Mouse (Mus musculus): ENCODE measurements at regions not wholly inside any gene's neighbourhood (a gene's known extent, or its start where the extent isn't known, plus 50 kb on each side); places are given as distances from the start of the nearest gene placed in this dataset.

DNA sequence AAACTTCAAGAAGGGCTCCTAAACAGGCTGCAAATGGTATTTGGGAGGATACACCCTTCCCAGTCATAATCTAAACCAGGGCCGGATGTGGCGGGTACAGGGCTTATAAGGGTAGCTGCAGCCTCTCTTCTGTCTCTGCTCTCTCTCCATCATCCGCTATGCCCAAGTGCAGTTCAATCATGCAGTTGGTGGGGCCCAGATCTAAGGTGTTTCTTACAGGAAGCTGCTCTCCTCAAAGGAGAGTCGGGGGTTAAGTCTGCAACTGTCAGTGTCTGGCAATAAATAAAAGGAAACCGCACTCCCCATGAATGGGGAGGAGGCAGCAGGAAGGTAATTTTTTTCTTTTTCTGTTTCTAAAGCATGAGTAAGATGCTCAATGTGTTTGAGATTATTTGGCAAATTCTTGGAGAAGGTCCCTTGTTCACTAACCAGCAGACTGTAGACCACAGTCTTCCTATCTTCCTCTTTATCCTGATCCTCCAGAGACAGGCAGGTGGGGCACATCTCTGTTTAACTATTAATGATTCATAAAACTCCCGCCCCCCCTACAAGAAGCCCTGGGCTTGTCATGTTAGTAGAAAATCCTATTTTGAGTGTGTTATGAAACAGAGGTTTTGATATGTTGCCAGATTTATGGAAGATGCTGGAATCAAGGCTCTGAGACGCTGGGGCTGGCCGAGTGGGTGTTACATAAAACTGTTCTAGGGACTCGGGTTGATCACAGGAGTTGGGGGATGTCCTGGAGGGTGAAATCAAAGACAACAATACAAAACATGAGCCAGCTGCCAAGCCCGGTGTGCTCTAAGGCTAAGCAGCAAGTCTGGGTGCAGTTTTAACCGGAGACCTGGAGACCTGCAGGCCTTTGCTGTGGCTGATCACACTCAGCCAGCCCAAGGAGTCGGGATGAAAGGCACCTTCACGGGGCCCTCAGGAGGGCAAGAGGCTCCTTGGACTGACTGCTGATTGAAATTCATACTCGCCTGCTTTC is 69.3 kb upstream of the Irf2bp2 start:
- no peak for DNase-seq (ENCODE audit: low read depth, low spot score)

DNA sequence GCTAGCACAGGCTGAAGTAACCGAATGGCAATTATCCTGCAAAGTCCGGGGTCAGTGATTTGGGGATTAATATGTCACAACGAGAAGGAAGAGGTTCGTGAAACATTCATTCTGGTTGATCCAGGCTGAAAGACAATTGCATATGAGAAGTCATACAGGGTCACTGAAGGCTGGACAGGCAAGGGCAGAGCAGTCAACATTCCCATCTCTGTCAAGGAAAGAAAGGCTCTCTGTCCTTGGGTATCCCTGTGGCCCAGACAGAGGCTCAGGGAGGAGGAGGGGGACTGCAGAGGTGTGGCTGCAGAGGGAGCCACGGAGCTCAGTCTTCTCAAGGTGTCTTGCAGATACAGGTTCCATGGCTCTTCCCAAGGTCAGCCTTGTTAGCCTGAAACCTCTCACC is 68.4 kb upstream of the Irf2bp2 start:
- no peak for DNase-seq (ENCODE audit: low read depth, low spot score)

DNA sequence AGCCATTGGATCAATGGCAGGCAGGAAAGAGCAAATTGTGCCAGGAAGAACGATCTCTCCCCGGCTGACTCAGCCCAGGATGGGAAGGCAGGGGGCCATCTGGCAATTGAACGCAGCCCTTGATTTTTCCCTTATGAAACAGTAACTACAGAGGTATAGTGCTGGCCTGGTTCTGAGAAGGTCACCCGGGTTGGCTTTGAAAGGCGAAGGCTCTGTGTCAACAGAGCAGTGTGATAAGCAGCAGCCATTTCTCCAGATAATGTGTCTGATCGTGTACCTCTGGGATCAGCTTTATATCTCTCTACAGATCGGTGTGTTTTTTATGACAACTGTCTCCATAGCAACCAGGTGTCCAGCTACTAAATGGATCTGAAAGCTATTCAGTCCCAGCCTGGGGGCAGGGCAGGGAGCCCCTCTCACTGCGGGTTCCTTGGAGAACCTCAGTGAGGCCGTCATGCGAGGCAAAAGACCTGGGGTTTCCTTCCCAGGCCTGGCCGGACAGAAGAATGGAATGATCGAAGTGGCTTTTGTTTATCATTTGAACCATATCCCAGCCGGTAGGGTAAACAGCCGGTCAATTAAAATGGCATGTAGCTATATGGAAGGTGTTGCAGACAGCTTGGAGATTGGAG is 67.8 kb upstream of the Irf2bp2 start:
- DNase-seq (ENCODE audit: low read depth, low spot score) = no peak

DNA sequence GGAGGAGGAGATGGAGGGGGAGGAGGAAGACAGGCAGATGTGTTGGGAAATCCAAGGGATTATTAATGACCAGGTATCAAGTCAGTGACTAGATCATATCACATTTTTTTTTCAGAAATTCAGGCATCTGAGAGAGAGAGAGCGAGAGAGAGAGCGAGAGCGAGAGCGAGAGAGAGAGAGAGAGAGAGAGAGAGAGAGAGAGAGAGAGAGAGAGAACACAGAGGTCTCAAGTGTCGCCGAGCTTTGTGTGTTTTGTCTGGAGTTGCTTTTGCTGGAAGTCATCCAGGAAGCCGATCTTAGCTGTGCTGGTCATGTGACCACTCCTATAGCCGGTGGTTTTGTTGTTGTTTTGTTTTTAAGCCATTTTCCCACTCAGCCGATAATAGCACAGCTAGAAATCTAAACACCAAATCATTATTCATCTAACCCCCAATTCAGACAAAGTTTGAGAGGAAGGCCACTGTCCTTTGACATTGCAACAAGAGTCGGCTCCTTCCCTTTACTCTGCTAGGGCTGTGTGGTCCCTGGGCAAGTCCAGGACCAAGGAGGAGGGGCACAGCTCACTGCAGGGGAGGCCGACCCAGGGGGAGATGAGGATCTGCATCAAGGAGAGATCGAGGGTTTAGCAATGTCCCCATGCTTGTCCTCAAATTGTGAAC is 67.0 kb upstream of the Irf2bp2 start:
- DNase-seq (ENCODE audit: low read depth, low spot score) = no peak

DNA sequence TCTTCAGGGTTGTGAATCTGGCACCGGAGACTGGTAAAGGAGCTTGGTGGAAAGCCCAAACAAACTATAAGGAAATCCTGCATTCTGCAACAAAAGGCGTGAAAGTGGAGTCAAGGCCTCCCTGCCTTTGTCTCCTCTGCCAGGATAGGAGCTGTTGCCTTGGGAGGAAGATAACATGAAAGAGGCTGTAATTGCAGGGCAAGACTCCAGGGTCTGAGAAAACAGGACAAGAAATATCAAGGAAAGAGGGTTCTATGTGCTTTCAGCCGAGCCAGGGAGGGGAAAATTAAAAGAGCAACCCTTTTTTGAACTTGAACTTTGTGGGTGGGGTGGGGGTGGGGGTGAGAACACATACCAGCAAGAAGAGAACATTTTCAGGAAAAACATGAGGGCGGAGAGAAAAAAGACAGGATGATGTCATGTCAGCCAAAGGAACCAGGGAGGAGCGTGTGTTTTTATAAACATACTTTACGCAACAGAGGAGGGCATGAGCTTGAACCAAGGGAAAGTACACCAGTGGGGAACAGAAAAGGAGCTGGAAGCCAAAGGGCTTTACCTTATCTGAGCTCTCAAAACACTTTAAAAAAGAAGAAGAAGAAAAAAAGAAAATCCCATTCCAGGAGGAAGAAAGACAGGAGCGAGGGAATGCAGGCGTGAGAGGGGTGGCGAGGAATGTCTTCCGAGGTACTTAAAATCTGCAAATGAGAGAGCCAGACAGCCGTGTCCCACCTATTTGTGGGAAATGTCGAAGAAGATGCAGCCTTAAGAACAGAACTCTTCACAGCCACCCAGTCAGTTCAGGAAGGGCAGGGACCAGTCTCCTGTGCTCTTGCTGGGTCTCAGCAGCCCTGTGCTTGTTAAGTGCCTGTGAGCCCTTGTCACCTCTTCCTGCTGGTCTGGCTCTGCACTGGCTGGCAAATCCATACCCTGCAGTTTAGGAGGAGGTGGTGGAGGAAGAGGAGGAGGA is 66.2 kb upstream of the Irf2bp2 start:
- DNase-seq (ENCODE audit: low read depth, low spot score) = no peak

DNA sequence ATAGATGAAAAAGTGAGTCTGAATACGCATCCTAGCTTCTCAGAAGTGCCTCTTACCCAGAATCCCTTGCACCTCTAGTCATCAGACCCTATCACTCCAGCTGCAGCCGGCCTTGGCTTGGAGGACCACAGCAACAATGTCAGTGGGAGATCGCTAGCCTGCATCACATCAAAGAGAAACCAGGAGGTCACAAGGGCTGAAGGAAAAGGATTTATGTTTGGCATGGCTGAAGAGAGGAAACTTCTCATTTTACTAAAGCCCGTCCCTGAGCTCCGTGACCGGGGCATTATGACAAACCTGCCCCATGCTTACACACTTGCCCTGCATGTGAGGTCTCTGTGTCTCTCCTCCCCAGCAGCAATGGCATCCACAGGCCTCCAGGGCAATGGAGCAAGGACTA is 63.8 kb upstream of the Irf2bp2 start:
- DNase-seq (ENCODE audit: low read depth, low spot score) = no peak

DNA sequence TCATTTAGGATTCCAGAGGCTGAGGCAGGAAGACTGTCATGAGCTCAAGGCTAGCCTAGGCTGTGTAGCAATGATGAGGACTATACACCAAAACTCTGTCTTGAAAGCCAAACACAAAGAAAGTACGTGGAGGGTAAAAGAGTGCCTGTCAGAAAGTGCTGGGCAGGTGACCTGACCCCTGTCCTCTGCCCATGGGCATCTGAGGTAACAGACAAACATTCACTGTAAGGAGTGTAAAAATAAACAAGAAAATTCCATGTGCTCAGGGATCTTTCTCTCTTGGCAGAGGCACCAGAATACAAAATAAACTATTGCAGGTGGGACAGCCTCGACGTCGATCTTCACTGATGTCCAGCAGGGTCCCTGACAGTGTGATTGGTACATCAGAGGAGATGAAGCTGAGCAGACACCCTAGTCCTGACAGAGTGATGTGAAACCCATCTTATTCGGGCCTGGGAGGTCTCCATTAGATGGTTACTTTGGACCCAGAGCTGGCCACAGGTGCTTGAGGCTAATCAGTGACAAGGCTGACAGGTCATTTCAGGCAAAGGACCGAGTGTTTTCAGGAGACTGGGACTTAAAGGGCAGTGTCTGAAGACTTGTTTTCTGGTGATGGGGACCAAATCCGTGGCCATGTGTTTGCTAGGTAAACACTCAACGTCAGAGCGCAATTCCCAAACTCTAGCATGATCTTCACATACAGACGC is 62.9 kb upstream of the Irf2bp2 start:
- DNase-seq (ENCODE audit: low read depth, low spot score) = no peak

DNA sequence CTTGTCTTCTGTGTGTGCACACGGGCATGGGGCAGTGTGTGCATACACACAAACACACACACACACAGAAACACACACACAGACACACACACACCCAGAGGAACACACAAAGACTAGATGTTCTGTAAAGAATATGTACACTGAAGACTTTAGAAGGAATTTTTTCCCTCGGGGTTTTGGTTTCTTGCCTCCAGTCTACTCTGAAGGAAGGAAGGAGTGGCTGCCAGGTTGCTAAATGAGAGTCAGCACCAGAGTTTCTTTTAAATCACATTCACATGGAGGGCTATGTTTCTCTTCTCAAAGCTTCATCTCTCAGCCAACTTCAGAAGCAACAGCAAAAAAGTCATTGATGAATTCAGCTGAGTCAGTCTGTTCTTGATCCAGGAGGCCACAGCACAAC is 61.8 kb upstream of the Irf2bp2 start:
- DNase-seq (ENCODE audit: low read depth, low spot score) = no peak

DNA sequence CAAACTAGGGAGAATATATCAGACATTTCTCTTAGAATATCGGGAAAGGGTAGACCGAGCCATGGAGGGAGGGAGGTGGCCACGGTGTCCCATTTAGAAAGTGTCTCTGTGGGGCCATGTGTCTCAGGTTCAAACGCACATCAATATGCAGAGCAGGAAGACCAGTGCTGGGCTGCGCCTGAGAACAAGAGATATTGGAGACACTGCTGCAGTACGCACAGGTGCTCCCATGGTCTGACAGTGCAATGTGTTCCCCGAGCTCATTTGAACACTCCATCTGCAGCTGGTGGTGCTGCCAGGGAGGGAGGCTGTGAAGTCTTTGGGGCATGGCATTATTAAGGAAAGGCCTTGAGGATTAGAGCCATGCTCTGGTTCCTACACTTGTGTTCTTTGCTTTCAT is 60.6 kb upstream of the Irf2bp2 start:
- DNase-seq (ENCODE audit: low read depth, low spot score) = no peak

DNA sequence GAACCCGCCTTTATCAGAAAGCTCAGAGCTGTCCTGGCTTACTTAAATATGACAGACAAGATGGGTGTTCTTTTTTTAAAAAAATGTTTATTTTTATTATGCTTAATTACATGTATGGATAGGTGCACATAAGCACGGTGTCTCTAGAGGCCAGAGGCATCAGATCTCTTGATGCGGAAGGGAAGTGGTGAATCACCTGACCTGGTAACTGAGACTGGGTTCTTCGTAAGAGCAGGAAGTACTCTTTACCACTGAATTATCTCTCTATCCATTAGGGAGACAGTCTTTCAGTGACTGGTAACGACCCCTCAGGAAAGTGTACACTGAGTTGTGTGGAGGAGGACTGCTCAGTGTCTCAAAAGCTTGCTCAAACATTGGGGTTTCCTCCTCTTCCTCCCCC is 58.4 kb upstream of the Irf2bp2 start:
- DNase-seq (ENCODE audit: low read depth, low spot score) = no peak

DNA sequence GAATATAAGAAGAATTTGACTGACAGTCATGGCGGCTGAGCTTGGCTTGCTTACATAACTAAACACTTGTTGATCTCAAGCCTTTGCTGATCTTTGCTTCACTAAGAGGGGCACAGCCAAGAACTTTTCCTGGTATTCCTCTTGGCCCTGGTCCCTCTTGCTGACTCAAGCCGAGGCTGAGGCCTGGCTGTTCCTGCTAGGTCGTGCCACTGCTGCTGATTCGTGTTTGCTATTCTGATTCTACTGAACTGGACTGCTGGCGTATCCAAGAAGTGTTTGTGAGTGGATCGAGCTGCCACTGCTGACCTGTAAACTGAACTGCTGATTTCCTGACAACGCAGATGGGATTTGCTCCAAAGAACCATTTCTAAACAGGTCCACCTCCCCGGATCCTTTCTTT is 57.2 kb upstream of the Irf2bp2 start:
- DNase-seq (ENCODE audit: low read depth, low spot score) = no peak

DNA sequence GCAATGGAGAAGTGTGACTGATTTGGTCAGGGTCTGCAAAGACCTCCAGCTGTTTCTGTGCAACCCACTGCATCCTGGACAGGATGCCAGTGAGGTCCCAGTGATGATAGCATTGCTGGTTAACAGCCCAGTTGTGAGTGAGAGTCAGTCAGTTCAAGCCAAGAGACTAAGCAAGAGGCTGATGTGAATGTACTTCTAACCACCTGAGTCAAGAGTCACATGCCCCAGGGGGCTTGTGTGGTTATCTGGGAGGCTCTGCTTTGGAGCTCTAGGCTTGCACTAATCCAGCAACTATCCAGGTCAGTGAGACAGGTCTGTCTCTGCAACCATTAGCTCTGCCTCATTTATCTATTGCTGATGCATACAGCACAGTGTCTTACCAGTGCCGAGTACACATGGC is 55.5 kb upstream of the Irf2bp2 start:
- DNase-seq (ENCODE audit: low read depth, low spot score) = no peak

DNA sequence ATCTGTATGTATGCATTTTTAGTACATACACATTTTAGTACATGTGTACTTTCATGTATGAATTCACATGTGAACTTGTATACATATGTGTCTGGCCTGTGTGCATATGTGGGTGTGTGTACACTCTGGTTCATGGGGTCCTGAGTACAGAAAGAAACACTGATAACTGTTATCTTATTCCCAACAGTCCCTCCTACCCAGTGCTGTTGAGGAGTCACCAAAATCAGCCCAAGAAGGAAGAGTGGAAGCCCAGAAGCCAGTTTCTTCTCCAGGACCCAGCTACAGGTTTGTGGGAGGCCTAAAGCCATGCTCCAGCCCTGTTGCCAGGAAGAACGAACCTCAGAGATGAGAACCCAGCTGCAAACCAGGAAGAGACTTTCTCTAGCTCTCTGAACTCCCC is 53.6 kb upstream of the Irf2bp2 start:
- no peak for DNase-seq (ENCODE audit: low read depth, low spot score)

DNA sequence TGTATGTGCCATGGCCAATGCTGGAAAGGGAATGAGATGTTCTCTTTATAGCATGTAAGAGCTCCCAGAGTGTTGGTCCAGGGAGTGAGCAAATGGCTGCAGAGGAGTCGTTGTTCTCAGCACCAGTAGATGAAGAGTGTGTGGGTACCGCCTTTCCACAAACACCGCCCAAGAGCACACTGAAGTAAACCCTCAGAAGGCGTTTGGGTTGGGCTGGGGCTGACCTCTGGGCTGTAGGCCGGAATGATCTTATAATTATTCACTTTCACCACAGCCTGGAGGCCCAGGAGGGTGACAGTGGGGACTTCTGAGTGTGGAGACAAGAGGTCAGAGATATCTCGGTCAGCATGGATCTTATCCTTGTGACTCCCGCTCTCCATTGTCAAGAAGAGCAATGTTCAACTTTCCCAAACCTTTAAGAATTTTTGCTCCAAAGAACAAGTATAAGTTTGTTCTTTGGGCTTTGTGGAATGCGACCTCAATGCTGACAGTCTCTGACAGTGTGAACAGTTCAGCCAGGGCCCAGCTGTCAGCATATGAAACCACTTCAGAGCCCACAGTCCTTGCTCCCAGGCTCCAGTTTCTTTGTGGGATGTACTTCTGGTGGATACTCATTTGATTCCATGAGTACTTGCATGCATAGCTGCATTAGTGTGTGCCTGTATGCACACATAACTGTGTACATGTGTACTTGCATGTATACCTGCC is 53.0 kb upstream of the Irf2bp2 start:
- DNase-seq (ENCODE audit: low read depth, low spot score) = no peak

DNA sequence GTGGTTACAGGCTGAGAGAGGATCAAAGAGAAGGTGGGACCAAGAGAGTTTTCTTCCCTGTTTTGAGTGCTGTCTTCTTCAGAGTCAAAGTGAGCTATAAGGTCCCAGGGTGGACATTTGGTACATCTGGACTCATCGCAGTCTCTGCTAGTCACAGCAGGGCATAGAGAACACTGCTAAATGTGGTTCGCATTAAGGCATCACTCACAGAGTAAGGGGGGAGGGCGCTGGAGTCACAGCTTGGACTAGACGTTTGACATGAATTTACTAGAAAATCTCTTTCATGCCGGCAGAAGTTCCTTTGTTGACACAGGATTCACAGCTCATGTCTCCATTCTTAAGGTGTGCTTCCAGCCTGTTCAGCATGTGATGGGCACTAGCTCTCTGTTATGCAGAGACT is 50.4 kb upstream of the Irf2bp2 start:
- no peak for DNase-seq (ENCODE audit: low read depth, low spot score)

Data from embryo, embryonic 11.5 days (tissue).